Mouse (Mus musculus) G1E (cell line): ENCODE results near the gene Olfr730.

Source experiments
- CTCF ChIP-seq: IDR thresholded peaks from 2 replicates; pipeline ENCODE4 v1.5.1; 2012; ENCODE audit warnings: low read depth, low read length, inconsistent platforms, mixed read lengths
- GATA1 ChIP-seq: IDR thresholded peaks from 2 replicates; pipeline ENCODE4 v1.6.1; 2012; ENCODE audit warnings: borderline replicate concordance, low read length, inconsistent platforms, mixed read lengths
- POLR2AphosphoS5 ChIP-seq: IDR thresholded peaks from 2 replicates; pipeline ENCODE4 v1.6.1; 2012; ENCODE audit warnings: low read depth, low read length, inconsistent platforms; ENCODE audit not compliant: insufficient replicate concordance
- TAL1 ChIP-seq: conservative IDR thresholded peaks from 2 replicates; pipeline ENCODE4 v1.6.1; 2012; ENCODE audit warnings: low read depth, low read length, inconsistent platforms, mixed read lengths

GRCm38 (mm10) chr14:50188098-50188497, at the start of gene Olfr730:
- TF ChIP-seq CTCF, result no peak
- TF ChIP-seq POLR2AphosphoS5, result no peak
- no peak for TF ChIP-seq TAL1
- no peak for TF ChIP-seq GATA1
